Mouse (Mus musculus): ENCODE measurements at regions not wholly inside any gene's neighbourhood (a gene's known extent, or its start where the extent isn't known, plus 50 kb on each side); places are given as distances from the start of the nearest gene placed in this dataset.

GRCm38 (mm10) chrX:11487876-11488275 lies 160.3 kb downstream of the H2al1j start:
- DNase-seq (ENCODE audit: low spot score in 2 of 2): no peak

GRCm38 (mm10) chrX:11490146-11490693 lies 162.6 kb downstream of the H2al1j start:
- DNase-seq (ENCODE audit: low spot score in 2 of 2): no peak

DNA sequence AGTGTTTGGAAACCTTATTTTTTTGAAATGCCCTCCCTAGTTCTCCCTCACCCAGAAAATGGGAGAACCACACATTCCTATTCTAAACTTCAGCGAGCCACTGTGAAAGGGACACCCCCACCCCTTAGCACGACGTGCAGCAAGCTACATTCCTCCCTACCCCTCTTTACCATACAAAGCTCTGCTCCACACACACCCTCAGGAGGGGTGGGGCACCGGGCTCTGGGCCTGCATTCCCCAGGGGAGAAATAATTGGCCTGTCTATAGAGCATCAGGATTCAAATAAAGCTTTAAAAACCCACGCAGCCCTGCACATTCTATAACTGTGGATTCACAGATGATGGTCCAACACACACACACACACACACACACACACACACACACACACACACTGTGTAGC lies 163.6 kb downstream of the H2al1j start:
- DNase-seq (ENCODE audit: low spot score in 2 of 2): no peak

DNA sequence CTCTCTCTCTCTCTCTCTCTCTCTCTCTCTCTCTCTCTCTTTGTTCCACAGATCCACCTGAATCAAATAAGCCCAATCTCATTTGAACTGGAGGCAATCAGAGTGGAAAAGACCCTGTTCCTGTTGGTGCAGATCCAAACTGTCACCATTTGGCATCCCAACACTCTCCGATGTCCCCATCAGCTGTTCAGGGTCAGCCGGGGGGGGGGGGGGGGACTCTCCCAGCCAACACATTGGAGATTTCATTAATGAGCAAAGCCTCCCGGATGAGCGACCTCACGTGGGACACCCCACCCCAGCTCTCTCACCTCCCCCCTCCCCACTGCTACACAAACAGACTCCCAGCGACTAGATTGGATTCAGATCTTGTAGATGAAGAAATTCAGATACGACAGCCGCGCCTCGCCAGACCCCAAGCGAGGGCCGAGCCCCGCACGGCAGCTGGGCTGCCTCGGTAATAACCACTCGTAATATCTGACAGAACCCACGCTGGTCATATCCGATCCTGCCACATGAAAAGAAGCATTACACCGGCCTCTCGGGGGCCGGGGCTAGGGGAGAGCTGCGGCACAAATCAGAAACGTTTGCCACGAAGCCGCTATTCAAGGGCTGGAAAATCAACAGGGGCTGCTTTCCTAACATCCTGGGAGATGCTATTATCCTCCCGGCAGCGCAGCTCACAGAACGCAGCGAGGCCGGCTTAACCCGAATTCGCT lies 164.2 kb downstream of the H2al1j start:
- DNase-seq (ENCODE audit: low spot score in 2 of 2): no peak

DNA sequence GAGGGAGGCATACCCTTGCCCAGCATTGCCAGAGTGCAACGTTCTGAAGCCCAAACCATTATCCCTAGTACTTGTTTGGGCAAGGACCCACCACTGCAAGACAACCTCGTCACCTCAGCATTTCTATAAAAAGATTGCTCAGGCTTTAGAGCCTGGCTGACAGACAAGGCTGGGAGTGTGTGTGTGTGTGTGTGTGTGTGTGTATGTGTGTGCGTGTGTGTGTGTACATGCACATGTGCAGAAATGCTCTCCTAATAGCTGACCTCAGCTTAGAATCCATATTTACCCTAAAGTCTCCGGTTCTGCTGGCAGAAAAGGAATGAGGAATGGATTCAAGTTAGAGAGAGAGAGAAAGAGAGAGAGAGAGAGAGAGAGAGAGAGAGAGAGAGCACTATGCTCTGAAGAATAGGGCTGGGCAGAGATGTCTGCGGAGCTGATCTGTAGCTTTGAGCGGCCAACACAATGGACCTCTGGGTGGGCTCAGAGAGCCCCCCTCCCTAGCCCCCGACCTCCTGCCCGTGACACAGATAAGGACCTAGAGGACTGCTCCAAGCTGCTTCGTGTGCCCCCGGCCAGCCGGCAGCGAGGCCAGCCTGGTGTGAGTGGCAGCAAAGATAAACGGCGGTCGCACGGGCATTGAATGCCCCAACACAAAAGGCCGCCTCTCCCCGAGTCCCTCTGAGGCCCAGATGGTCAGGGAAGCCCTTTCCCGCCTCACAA lies 166.1 kb downstream of the H2al1j start:
- no peak for DNase-seq (ENCODE audit: low spot score in 2 of 2)

GRCm38 (mm10) chrX:11494246-11494630 lies 166.6 kb downstream of the H2al1j start:
- DNase-seq (ENCODE audit: low spot score in 2 of 2): no peak

GRCm38 (mm10) chrX:11512439-11512838 lies 184.8 kb downstream of the H2al1j start:
- no peak for DNase-seq (ENCODE audit: low spot score in 2 of 2)

GRCm38 (mm10) chrX:11512928-11513327 lies 185.3 kb downstream of the H2al1j start:
- no peak for DNase-seq (ENCODE audit: low spot score in 2 of 2)

DNA sequence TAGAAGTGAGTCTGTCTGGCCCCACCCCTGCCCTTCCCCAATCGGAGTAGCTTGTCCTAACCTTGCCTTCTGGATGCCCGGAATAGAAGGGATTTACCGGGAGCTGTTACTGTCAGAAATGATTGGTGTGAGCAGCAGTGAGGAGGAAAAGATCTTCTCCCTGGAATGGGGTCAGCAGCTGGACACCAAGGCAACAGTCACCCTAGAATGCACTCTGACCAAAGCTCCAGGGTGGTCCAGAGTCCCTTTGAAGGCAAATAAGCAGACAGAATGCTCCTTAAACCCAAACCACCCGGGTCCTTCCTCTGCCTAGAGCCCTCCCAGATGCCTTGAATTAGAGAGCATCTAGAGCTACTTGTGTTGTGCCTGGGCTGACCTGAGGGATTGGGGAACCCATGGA lies 196.2 kb downstream of the H2al1j start:
- DNase-seq (ENCODE audit: low spot score in 2 of 2): no peak

DNA sequence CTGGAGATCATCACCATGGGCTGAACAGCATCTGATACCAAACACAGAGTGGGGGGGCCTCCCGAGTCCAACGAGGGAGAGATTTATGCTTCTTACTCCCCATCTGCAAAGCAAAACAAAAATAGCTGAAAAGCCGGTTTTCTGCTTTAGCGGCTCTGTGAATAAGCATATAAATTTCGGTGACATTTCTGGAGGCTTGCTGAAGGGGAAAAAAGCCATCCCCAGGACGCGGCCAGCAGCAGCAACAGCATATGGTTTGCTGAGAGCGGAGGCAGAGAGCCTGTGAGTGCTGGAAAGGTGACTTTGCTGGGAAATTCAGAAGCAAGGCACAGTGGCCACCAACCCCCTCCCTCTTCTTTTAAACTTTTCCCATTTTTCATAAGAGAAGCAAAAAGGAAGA lies 197.7 kb downstream of the H2al1j start:
- DNase-seq (ENCODE audit: low spot score in 2 of 2): no peak

DNA sequence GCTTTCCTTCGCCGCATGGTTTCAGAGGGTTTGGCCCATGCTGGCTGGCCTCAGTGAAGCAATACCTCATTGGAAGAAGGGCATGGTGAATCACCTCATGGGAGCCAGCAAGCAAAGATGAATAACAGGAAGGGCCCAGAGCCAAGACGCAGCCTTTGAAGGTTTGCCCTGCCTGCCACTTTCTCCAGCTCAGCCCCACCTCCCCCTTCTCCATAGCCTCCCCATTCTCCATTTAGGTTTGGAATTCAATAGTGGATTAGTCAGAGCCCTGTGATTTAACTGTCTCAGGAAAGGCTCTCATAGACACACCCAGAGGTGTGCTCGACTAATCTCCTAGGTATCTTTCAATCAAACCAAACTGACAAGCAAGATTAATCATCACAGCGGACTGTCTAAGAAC lies 201.0 kb downstream of the H2al1j start:
- no peak for DNase-seq (ENCODE audit: low spot score in 2 of 2)

DNA sequence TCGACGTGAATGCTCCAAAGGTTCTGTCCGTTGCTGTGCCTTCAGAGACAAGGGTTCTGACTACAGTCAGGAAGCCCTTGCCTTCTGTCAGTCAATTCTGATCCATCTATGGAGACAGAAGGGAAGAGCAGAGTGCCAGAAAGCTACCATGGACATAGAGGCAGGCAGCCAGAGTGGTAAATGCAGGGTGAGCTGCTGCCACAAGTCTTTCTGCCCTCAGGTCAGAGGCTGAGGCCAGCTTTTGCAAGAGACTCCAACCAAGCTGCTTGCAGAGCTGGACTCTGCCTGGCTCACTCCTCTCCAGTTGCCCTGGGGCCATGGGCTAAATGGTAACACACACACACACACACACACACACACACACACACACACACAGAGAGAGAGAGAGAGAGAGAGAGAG lies 201.6 kb downstream of the H2al1j start:
- no peak for DNase-seq (ENCODE audit: low spot score in 2 of 2)

DNA sequence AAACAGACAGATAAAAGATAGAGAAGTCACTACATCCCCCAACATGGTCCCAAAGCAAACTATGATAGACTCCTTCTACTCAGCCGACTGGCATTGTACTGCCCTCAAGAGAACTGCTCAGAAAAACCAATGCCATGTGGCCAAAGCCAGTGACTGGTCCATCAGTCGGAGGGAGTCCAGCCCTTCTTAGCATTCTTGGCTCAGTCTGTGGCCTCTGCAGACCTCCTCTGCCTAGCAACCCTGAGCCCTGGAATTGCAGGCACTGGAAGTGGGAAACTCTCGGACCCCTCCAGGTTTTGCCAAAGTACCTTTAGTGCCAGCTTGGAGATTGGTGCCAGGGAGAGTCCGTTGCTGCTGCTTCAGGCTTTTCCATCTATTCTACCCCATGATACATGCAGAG lies 205.2 kb downstream of the H2al1j start:
- DNase-seq (ENCODE audit: low spot score in 2 of 2): no peak

- DNase-seq (ENCODE audit: low spot score in 2 of 2): no peak
These were observed 206.2 kb downstream of the H2al1j start for GRCm38 (mm10) chrX:11533871-11534270.

DNA sequence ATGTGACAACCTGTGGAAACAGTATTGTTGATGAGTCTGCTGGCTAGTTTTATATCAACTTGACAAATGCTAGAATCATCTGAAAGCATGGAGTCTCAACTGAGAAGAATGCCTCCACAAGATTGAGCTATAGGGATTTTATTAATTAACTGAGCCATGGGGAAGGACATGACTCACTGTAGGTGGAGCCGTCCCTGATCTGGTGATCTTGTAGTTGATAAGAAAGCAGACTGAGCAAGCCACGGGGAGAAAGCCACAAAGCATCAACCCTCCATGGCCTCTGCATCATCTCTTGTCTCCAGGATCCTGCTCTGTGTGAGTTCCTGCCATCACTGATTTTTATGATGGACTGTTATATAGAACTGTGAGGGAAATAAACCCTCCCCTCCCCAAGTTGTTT lies 213.4 kb downstream of the H2al1j start:
- no peak for DNase-seq (ENCODE audit: low spot score in 2 of 2)

DNA sequence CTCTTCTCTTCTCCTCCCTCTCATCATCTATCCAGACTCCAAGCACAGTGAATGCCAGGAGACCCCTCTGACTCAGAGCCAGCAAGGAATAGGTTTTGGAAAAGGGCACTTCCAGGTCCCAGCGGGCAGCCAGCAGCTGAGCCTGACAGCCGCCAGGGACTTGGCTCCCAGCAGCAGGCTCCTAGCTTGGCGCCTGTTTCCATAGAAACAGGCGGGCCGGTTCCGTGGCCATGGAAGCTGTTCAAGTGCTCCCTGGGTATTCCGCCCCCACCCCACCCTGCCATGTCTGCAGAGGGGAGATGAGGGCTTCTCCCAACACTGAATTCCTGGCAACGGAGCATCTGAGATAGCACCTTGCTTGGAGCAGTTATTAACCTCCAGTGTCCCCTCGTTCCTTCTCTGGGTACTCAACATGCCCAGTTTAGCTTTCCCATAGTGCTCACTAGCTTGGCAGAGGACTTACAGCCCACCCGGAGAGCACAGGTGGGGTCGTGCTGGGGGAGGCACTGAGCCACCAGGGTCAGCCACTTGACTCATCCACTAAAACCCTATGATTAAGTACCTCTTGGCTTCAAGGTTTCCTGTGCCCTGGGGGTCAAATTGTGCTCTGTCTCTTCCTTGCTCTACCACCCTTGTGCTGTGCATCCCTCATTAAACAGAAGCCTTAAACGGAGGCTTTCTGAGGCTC lies 222.7 kb downstream of the H2al1j start:
- DNase-seq (ENCODE audit: low spot score in 2 of 2): no peak

GRCm38 (mm10) chrX:11552177-11552576 lies 224.6 kb downstream of the H2al1j start:
- no peak for DNase-seq (ENCODE audit: low spot score in 2 of 2)

DNA sequence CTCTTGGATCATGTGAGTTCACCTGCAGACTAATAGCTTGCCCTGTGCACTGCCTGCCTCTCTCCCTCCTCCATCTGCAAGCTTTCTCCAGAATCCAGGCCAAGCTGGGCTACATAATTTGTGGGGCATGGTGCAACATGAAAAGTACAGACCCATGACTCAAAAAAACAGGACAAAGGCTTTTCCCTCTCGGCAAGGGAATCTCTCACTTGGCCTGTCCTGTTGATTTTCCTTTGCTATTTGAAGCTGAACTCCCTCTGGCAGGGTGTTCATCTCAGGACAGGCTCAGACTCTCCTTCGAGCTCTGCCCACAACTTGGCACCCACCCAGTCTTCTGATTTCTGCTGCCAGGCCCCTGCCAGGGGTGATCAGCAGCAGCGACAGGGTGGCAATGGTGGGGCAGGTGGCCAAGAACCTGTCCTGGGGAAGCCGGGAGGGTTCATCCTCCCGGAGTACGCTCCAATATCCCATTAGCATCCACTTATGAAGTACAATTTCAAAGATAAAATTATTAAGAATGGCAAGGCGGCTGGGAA lies 227.5 kb downstream of the H2al1j start:
- DNase-seq (ENCODE audit: low spot score in 2 of 2): no peak

DNA sequence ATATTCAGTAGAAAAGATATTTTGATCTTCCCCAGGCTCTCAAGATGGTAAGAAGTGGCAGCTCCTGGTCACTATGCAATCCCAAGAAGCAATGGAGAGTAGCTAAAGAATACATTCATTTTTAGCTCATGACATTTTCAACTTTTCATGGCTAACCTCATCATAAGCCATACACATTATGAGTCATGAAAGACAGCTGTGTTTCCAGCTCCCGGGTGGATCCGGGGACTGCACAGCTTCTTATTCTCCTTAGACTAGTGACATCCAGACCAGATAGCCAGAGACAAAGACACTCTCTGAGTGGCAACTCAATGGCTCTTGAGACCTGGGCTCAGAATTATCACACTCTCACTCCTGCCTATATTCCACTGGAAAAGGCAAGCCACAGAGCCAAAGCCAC lies 230.6 kb downstream of the H2al1j start:
- DNase-seq (ENCODE audit: low spot score in 2 of 2): no peak

- no peak for DNase-seq (ENCODE audit: low spot score in 2 of 2)
These were observed 233.1 kb downstream of the H2al1j start for GRCm38 (mm10) chrX:11560550-11561276.

DNA sequence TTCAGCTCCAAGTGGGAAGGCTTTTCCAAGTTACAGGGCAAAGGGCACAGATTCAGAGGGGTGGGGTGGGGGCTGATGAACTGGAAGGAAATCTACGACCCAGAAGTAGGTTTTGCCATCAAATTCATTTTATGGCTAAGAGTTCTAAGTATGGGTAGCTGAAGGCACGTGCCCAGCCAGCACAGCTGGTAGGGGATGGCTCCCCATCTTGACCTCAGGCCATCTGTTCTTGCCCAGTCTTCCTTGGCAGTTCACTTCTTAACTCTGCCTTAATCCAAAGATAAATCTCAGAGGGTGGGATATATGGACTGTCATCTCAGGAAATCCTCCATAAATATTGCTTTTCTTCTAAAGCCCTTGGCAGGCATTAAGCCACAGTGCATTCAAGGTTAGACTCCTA lies 238.3 kb downstream of the H2al1j start:
- DNase-seq (ENCODE audit: low spot score in 2 of 2): no peak

DNA sequence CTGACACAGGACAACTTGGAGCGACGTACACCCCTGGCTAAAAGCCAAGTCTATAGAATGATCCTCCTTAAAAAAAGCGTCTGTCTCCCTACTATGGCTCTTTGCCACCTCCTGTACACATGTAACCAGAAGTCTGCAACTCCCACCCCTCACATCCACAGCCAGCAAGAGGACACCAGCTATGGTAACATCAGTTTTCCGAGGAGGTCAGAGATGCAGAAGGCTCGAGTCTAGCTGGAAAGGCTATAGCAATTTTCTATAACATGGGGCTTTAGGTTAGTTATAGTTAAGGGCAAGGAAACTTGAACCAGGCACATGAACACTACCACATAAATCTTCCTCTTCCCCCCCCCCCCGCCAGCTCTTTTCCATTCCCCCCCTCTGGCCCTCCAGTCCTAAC lies 240.2 kb downstream of the H2al1j start:
- DNase-seq (ENCODE audit: low spot score in 2 of 2): no peak
